Mouse (Mus musculus) cerebellum, adult 8-10 months (tissue): ENCODE measurements at regions not wholly inside any gene's neighbourhood (a gene's known extent, or its start where the extent isn't known, plus 50 kb on each side); places are given as distances from the start of the nearest gene placed in this dataset.
A peak's percentile ranks its signal among the peaks of the same experiment; 100 is the strongest.

Source experiments
- DNase-seq: peaks from one replicate; pipeline ENCODE4 v3.0.0; 2022

- no peak for DNase-seq
Observed at GRCm38 (mm10) chr1:75612083-75612720, 66.1 kb downstream of the Slc4a3 start.

- DNase-seq, result no peak
Observed at GRCm38 (mm10) chr1:75613206-75613605, 67.1 kb downstream of the Slc4a3 start.

GRCm38 (mm10) chr1:75616971-75617370, 70.9 kb downstream of the Slc4a3 start:
- no peak for DNase-seq

GRCm38 (mm10) chr1:75618367-75618790, 72.3 kb downstream of the Slc4a3 start:
- DNase-seq, result peak; percentile 21

- DNase-seq, result no peak
Observed at GRCm38 (mm10) chr1:75630287-75630686, 84.2 kb downstream of the Slc4a3 start.

GRCm38 (mm10) chr1:75631729-75632128, 85.7 kb downstream of the Slc4a3 start:
- no peak for DNase-seq

GRCm38 (mm10) chr1:75635591-75635990, 89.5 kb downstream of the Slc4a3 start:
- no peak for DNase-seq

DNA sequence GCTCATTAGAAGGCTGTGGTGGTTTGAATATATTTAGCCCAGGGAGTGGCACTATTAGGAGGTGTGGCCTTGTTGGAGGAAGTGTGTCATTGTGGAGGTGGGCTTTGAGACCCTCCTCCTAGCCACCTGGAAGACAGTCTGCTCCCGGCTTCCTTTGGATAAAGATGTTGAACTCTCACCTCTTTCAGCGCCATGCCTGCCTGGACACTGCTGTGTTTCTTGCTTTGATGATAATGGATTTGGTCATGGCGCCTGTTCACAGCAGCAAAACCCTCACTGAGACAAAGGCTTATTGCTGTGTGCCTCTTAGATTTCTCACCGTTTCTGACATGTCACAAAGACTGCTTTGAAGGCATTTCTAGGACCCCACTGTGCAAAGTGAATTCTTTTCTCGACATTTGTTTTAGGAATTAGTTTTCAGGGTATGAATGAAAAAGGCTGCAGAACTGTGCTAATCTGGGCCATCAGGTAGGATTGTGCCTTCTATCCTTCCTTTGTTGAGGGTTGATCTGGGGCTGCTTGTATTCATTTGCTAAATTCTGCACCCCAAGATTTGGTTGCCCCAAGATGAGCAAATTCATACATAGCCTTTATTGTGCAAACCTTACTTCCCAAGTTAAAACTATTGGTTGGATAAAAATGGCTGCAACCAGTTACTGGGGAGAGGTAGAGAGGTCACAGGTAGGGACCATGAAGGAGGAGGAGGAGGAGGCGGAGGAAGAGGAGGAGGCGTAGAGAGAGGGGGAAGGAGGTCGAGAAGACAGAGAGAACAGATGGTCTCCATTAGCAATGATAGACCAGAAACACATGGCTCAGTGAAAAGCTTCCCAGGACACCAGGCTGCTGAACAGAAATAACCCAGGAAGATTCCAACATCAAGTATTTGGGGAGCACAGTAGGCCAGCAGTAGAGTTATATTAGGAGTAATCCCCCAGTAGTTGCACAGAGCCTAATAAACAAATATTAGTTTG, 93.2 kb downstream of the Slc4a3 start:
- DNase-seq, result no peak

DNA sequence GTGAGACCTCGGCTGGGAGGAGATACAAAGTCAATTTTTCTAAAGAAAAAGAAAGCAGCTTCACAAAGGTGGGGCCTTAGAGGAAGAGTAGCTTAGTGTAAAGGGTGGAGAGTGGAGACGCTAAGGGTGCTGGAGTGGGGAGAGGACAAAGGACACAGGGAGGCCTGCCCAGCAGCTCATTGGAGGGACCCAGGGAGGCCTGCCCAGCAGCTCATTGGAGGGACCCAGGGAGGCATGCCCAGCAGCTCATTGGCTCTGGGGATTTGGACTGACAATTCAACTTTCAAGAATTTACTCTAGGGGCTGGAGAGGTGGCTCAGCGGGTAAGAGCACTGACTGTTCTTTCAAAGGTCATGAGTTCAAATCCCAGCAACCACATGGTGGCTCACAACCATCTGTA, 96.4 kb downstream of the Slc4a3 start:
- DNase-seq, result no peak

DNA sequence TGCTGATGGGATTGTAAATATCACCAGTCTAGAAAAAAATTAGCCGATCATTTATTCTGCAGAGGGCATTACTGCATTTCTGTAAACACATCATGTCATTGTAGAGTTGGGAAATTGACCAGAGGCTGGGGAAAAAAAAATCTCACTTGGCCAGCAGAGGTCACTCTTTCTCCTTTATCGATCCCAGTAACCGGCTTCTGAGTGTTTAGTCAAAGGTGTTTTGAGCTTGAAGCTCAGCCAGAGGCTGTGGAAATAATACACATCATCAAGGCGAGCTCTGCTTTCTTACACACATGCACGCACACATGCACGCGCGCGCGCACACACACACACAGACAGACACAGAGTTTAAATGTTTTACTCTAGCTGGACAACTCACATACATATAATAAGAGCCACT, 106.5 kb downstream of the Slc4a3 start:
- DNase-seq, result peak; percentile 55

DNA sequence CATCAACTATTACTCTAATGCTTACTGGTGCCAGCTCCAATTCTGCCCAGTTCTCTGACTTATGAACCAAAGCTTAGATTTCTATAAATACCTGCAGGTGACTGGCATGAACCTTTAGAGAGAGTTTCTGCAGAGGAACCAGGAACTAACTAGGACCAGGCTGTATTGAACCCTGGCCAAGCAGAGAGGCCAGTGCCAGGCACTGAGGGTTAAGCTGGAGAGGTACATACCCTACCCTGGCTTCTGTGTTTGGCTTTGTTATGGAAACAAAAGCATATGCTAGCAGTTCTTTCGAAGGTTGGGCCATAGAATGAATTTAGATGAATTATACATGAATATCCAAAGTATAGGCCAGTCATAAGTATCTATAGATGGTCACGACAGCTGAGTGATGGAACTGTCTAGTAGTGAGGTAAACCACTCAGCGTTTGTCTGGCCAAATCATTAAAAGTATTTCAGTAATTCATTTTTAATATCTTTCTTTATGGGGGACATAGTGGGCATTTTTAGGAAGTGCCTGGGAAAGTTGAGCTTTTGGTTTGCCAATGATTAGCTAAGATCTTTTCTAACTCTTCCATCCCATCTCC, 107.0 kb downstream of the Slc4a3 start:
- no peak for DNase-seq

- peak; percentile 58 for DNase-seq
Observed at GRCm38 (mm10) chr1:75653671-75654076, 107.6 kb downstream of the Slc4a3 start.

DNA sequence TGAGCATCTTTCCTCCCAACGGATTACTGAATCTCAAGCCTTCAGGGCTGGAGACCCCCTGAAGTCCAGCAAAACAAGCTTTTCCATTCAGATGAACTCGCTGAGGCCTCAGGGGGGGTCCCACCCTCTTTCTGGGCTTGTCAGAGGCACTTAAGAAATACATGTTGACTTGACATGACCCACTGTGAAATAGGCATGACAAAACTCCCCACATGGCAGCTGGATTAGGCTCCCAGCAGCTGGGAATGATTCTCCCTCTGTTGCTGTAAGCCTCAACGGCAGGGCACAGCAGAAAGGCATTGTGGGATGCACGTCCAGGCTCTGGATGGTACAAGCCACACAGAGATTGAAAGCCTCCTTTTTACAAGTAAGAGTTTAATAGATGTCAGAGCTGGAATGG, 110.5 kb downstream of the Slc4a3 start:
- DNase-seq, result no peak

GRCm38 (mm10) chr1:75660336-75661100, 114.5 kb downstream of the Slc4a3 start:
- no peak for DNase-seq

DNA sequence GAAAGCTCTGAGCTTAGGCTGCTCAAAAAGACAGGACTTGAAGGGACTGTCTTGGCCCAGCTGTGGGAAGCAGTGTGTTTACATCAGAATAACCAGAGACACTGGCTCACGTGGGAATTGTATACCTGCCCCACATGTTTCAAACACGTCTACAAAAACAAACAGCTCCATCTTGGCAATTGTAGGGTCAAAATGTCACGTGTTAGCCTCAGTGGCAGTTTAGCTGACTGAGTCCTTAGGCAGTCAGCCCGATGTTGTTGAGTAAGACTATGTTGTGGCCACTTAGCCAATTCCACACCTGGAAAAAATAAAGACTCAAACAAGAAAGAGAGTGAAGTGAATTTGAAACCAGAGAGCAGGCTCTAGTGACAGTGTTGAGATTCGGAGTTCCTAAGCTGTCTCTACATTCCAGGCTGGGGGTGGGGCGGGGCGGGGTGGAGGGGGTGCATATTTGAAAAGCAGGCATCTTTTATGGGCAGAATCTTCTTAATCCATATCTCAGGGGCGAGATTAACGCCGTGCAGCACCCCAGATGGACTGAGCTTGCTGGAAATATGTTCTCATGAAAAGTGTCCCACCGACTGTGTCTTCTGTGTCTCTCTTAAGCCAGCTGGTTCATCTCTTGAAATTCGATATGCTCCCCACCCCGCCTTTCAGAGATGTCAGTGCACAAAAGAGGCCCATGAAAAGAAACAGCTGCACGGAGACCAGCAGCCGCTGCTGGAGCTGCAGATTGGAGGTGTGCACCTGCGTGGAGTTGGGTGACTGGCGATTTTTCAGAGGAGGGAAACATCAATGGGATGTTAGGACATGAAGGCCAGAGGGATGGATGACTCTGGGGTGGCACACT, 116.3 kb downstream of the Slc4a3 start:
- no peak for DNase-seq

DNA sequence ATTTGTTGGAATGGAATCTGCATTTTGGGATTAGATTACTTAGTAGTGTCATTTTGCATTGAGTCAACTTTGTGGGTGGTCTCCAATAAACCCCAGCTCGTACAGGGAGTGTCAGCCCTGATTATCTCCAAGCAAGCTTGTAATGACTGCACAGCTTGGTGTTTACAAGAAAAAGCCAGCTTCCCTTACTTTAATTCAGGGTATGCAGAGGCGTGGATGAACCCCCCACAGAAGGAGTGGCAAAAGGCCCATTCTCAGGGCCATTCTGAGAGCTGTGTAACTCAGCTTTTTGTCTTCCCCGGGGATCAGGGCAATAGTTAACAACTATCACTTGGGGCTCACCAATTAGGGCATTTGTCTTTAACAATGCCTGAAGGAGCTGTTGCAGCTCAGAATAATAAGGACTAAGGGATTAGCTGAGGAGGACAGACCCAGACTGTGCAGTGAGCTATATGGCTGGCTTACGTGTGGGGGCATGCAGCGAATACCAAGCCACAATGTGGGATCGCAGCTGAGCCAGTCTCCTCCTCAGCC, 121.7 kb downstream of the Slc4a3 start:
- no peak for DNase-seq

GRCm38 (mm10) chr1:75676295-75676694, 130.2 kb downstream of the Slc4a3 start:
- no peak for DNase-seq

DNA sequence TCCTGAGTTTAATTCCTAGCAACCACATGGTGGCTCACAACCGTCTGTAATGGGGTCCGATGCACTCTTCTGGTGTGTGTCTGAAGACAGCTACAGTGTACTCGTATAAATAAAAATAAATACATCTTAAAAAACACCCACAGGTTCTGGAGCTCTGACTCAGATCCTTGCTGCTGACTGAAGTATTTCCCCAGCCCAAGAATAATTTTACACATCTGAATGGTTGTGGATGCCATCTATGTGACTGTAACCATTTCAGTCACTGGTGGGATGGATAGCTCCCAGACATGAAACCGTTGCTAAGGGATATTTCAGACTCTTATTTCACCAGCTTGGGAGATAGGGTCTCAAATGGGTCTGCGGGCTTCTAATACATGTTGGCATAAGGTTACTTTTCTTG, 131.6 kb downstream of the Slc4a3 start:
- no peak for DNase-seq

- no peak for DNase-seq
Observed at GRCm38 (mm10) chr1:75678279-75678678, 132.2 kb downstream of the Slc4a3 start.

DNA sequence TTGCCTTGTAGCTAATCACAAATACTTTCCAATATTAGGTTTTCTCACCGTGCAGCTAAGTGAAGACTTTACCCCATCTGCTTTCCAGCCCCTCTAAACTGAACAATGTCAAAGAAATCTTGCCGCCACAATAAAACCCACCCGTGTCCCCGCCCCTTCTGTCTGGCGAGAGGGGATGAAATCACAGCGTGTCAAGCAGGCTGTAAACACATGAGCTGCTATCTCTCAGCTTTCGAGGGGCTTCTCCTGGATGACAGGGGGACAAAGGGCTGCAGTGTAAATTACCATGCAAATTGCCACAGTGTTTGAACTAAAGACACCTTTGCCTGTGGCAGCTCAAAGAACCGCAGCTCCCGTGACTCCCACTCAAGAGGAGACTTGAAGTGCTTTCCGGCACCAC, 134.3 kb downstream of the Slc4a3 start:
- no peak for DNase-seq

- DNase-seq, result no peak
Observed at GRCm38 (mm10) chr1:75681913-75682312, 135.8 kb downstream of the Slc4a3 start.

DNA sequence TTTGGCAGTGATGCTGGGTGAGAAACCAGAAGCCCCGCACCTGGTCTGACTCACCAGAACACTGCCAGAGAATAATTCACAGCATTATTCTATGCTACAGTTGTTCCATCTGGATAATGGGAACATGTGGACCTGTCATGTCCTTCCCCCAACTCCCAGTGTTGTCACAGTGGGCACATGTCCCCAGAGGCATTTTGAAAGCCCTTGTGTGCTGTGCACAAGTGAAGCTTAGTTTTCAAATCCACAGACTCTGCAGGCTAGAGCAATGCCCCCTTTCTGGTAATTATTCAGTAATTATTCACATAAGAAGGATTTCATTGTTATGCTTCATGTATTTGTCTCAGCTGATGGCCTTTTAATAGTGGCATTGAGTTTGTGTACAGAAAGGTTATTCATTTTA, 146.7 kb downstream of the Slc4a3 start:
- no peak for DNase-seq
